Mouse (Mus musculus): ENCODE measurements at regions not wholly inside any gene's neighbourhood (a gene's known extent, or its start where the extent isn't known, plus 50 kb on each side); places are given as distances from the start of the nearest gene placed in this dataset.
A peak's percentile ranks its signal among the peaks of the same experiment; 100 is the strongest.

GRCm38 (mm10) chr1:23214462-23215158 is 112.6 kb upstream of the 4933415F23Rik start:
- Histone ChIP-seq H3K4me1 (ENCODE audit: control insufficient read depth, insufficient read depth, low read length) (no peaks in the 10 kb centered on the region), H3K4me3 (ENCODE audit: insufficient read depth, low read length) (no peak overlapping the region), H3K27ac (ENCODE audit: insufficient read depth, low read depth, low read length) (no peak overlapping the region)
- no peak for TF ChIP-seq POLR2A (IDR thresholded peaks at IDR 0.05; ENCODE audit: borderline replicate concordance, low read depth, low read length)
- no peak for TF ChIP-seq CTCF (IDR thresholded peaks at IDR 0.05; ENCODE audit: low read depth, low read length)

DNA sequence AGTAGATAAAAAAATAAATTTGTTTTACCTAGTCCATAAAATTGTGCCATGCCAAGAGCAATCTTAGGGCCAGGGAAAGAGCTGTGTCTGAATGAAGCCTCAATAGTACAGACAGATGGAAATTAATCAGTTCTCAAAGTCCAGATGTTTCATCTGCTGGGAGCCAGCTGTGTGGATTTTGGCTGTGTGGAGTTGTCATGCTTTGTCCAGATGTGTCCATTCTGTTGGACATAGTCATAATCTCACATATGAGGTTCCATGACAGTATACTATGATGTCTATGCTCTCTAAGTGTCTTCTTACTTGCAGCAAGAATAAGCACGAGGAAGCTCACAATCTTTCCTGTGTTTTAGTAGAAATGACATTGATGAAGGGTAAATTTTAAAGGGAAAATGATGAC is 105.8 kb upstream of the 4933415F23Rik start:
- TF ChIP-seq POLR2A (IDR thresholded peaks at IDR 0.05; ENCODE audit: borderline replicate concordance, low read depth, low read length): no peak
- H3K4me3 ChIP-seq (ENCODE audit: insufficient read depth, low read length): no peak overlapping the region
- peaks cover 9% of the 10 kb centered on the region; the same call in 1 of the 2 replicates for H3K4me1 ChIP-seq (ENCODE audit: control insufficient read depth, insufficient read depth, low read length)
- H3K27ac ChIP-seq (ENCODE audit: insufficient read depth, low read depth, low read length): no peak overlapping the region

DNA sequence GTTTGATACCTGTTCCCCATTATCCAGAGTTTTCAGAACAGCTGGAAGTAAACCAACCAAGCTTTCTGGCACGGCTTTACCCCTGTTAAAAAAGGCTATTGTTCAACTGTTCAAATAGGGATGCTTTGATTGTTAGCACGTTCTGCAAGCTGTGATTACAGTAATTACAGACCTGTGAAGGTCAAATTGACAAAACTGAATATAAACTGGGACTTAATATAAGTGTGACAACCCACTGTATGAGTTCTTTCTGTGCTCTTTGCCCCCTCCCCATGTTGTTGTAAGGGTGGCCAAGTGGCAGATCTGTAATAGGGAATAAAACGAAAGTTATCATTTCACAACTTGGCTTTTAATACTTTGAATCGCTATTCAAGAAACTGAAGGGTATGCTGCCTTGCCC is 105.0 kb upstream of the 4933415F23Rik start:
- TF ChIP-seq POLR2A (IDR thresholded peaks at IDR 0.05; ENCODE audit: borderline replicate concordance, low read depth, low read length) (no peak), CTCF (IDR thresholded peaks at IDR 0.05; ENCODE audit: low read depth, low read length) (no peak)
- Histone ChIP-seq H3K4me3 (ENCODE audit: insufficient read depth, low read length) (no peak overlapping the region), H3K4me1 (ENCODE audit: control insufficient read depth, insufficient read depth, low read length) (peaks cover 11% of the 10 kb centered on the region), H3K27ac (ENCODE audit: insufficient read depth, low read depth, low read length) (no peak overlapping the region)

DNA sequence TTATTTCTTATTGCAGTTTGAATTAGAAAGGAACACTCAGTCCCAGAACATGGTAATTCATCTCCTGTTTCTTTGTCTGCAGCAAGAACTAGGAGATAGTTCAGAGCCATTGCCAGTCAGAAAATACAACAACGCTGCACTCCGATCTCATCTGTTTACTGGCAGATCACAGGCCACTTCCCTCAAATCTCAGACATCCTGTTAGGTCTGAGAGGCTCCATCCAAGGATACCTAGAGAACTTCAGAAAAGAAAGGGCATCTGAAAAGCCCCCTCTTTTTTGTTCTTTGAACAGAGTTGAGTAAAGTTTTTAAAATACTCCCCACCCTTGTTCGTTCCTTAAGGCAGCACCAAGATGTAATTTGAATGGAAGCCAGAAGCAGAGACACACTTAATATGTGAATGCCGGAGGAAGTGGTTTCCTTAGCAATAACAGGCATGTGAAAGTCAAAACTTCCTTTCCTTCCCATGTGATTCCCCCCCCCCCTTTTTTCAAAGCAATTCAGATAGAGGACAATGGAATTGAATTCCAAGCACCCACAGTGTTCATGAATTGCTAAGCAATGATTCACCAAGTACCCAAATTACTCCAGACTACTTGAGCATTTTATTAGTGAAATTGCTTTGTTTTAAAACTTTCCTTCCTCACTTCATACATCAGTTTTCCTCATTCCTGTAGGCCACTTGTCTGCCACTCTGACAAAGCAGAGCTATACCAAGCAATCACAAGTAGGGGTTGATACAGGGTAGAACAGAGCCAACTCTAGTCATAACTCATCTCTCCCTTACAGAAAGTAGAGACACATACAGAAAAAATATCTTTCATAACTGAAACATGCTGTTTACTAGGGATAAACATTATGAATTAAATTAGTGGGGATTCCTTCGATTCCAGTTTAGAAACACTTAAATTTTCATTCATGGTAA is 100.7 kb upstream of the 4933415F23Rik start:
- TF ChIP-seq POLR2A (IDR thresholded peaks at IDR 0.05; ENCODE audit: borderline replicate concordance, low read depth, low read length) (no peak), CTCF (IDR thresholded peaks at IDR 0.05; ENCODE audit: low read depth, low read length) (no peak)
- H3K4me3 ChIP-seq (ENCODE audit: insufficient read depth, low read length): peak overlapping the region; percentile 44
- H3K4me1 ChIP-seq (ENCODE audit: control insufficient read depth, insufficient read depth, low read length): peaks cover 23% of the 10 kb centered on the region
- H3K27ac ChIP-seq (ENCODE audit: insufficient read depth, low read depth, low read length): peak overlapping the region; percentile 98

- Histone ChIP-seq H3K4me3 (ENCODE audit: insufficient read depth, low read length) (no peak overlapping the region), H3K27ac (ENCODE audit: insufficient read depth, low read depth, low read length) (no peak overlapping the region), H3K4me1 (ENCODE audit: control insufficient read depth, insufficient read depth, low read length) (peaks cover 22% of the 10 kb centered on the region)
- TF ChIP-seq POLR2A (IDR thresholded peaks at IDR 0.05; ENCODE audit: borderline replicate concordance, low read depth, low read length) (no peak), CTCF (IDR thresholded peaks at IDR 0.05; ENCODE audit: low read depth, low read length) (no peak)
Observed at GRCm38 (mm10) chr1:23200460-23200859, 98.4 kb upstream of the 4933415F23Rik start.

GRCm38 (mm10) chr1:23190316-23191005 is 88.4 kb upstream of the 4933415F23Rik start:
- TF ChIP-seq CTCF (IDR thresholded peaks at IDR 0.05; ENCODE audit: low read depth, low read length): no peak
- no peak for TF ChIP-seq POLR2A (IDR thresholded peaks at IDR 0.05; ENCODE audit: borderline replicate concordance, low read depth, low read length)
- Histone ChIP-seq H3K4me3 (ENCODE audit: insufficient read depth, low read length) (no peak overlapping the region), H3K27ac (ENCODE audit: insufficient read depth, low read depth, low read length) (no peak overlapping the region), H3K4me1 (ENCODE audit: control insufficient read depth, insufficient read depth, low read length) (peaks cover 20% of the 10 kb centered on the region)

DNA sequence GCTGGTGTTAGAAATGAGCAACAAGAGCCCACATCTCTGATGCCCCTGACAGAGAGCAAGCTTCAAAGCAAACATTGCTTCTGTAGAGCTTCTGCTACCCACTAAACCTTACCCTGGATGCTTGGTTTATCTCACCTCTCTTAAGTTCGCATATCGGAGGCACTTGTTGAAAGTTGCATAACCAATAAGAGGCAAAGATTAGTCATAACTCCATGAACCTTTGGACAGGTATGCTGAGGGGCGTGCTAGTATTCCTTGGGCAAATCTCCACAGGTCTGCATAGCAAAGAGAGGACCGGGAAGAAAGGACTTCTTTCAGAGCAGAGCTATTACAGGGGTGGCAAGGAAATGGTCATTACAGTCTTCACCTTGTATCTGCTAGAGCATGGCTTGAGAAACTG is 87.7 kb upstream of the 4933415F23Rik start:
- no peak overlapping the region for H3K4me3 ChIP-seq (ENCODE audit: insufficient read depth, low read length)
- H3K4me1 ChIP-seq (ENCODE audit: control insufficient read depth, insufficient read depth, low read length): peaks cover 26% of the 10 kb centered on the region
- TF ChIP-seq CTCF (IDR thresholded peaks at IDR 0.05; ENCODE audit: low read depth, low read length): no peak
- TF ChIP-seq POLR2A (IDR thresholded peaks at IDR 0.05; ENCODE audit: borderline replicate concordance, low read depth, low read length): no peak
- H3K27ac ChIP-seq (ENCODE audit: insufficient read depth, low read depth, low read length): no peak overlapping the region

GRCm38 (mm10) chr1:23188216-23188615 is 86.2 kb upstream of the 4933415F23Rik start:
- TF ChIP-seq POLR2A (IDR thresholded peaks at IDR 0.05; ENCODE audit: borderline replicate concordance, low read depth, low read length): no peak
- TF ChIP-seq CTCF (IDR thresholded peaks at IDR 0.05; ENCODE audit: low read depth, low read length): no peak
- no peak overlapping the region for H3K4me3 ChIP-seq (ENCODE audit: insufficient read depth, low read length)
- H3K4me1 ChIP-seq (ENCODE audit: control insufficient read depth, insufficient read depth, low read length): peaks cover 26% of the 10 kb centered on the region
- H3K27ac ChIP-seq (ENCODE audit: insufficient read depth, low read depth, low read length): peak overlapping the region; percentile 58

GRCm38 (mm10) chr1:23187446-23188206 is 85.6 kb upstream of the 4933415F23Rik start:
- H3K27ac ChIP-seq (ENCODE audit: insufficient read depth, low read depth, low read length): peak overlapping the region; percentile 58
- TF ChIP-seq CTCF (IDR thresholded peaks at IDR 0.05; ENCODE audit: low read depth, low read length): no peak
- no peak for TF ChIP-seq POLR2A (IDR thresholded peaks at IDR 0.05; ENCODE audit: borderline replicate concordance, low read depth, low read length)
- no peak overlapping the region for H3K4me3 ChIP-seq (ENCODE audit: insufficient read depth, low read length)
- peaks cover 26% of the 10 kb centered on the region for H3K4me1 ChIP-seq (ENCODE audit: control insufficient read depth, insufficient read depth, low read length)

All from bone marrow macrophage, adult 2 months (primary cell).